Mouse (Mus musculus) subcutaneous adipose tissue, adult 2 months (tissue): ENCODE data around the gene A1cf. TPM values are rescaled to one million over a fixed set of nuclear protein-coding genes. Genes with fewer than 3 reads are reported as not detected.

Experiments used
- polyA plus RNA-seq: library from polyadenylated mRNA; depleted of rRNA; stranded (reverse); fragments of >200 nt; gene quantifications from 2 replicates; pipeline ENCODE4 v1.2.3, GENCODE M21; 2012; ENCODE audit warnings: low replicate concordance; rRNA removed

Gene A1cf
- polyA plus RNA-seq = not detected in 2 replicates

GRCm38 (mm10) chr19:31868521-31868920 lies at the start of gene A1cf:
Gene A1cf (plus strand): TSS chr19:31868764.

Other genes starting within 250 kb of the A1cf start
- gene Prkg1, start 103.7 kb upstream of the A1cf start, polyA plus RNA-seq = 1.4 and 6.8 TPM in 2 replicates
- gene Asah2, start 239.4 kb downstream of the A1cf start, polyA plus RNA-seq = 9.9 and 15.3 TPM in 2 replicates